Mouse (Mus musculus) C2C12 (cell line): Measurements from ENCODE around the gene Tesk1. TPM values are rescaled to one million over a fixed set of nuclear protein-coding genes. Genes with fewer than 3 reads are reported as not detected.

Experiments used
- H3K27me3 ChIP-seq: one replicate; pipeline ENCODE4 v1.6.1; 2011; ENCODE audit not compliant: control insufficient read depth, insufficient read depth, insufficient read length
- H3K36me3 ChIP-seq: one replicate; pipeline ENCODE4 v1.6.1; 2011; ENCODE audit not compliant: control insufficient read depth, insufficient read depth
- H3K4me3 ChIP-seq: one replicate; pipeline ENCODE4 v1.5.1; 2011; ENCODE audit warnings: mild to moderate bottlenecking, control low read depth; ENCODE audit not compliant: poor library complexity, insufficient read depth, severe bottlenecking
- H3K79me2 ChIP-seq: one replicate; pipeline ENCODE4 v1.6.1; 2011; ENCODE audit not compliant: control insufficient read depth, insufficient read depth
- H3K79me3 ChIP-seq: one replicate; pipeline ENCODE4 v1.6.1; 2011; ENCODE audit warnings: low read depth, control low read depth
- H3ac ChIP-seq: one replicate; pipeline ENCODE3; 2011; ENCODE audit warnings: low read depth; ENCODE audit not compliant: control insufficient read depth, insufficient read length
- CEBPB ChIP-seq: IDR thresholded peaks from one replicate; pipeline ENCODE4 v1.6.1; 2011; ENCODE audit warnings: low read depth, mild to moderate bottlenecking, control low read depth, moderate library complexity
- CTCF ChIP-seq: IDR thresholded peaks from one replicate; pipeline ENCODE4 v1.5.1; 2011; ENCODE audit not compliant: control insufficient read depth, insufficient read depth, insufficient read length
- FOSL1 ChIP-seq: IDR thresholded peaks from one replicate; pipeline ENCODE4 v1.8.0; 2011; ENCODE audit warnings: mild to moderate bottlenecking, low read length; ENCODE audit not compliant: poor library complexity, insufficient read depth, severe bottlenecking
- MAX ChIP-seq: IDR thresholded peaks from one replicate; pipeline ENCODE4 v1.6.1; 2011; ENCODE audit warnings: mild to moderate bottlenecking, control low read depth
- MYOD1 ChIP-seq: IDR thresholded peaks from one replicate; pipeline ENCODE4 v1.6.1; 2011; ENCODE audit warnings: low read depth; ENCODE audit not compliant: control insufficient read depth, insufficient read length
- MYOG ChIP-seq: IDR thresholded peaks from one replicate; pipeline ENCODE4 v1.6.1; 2011; ENCODE audit not compliant: control insufficient read depth, insufficient read length; ENCODE audit errors: extremely low read depth
- USF1 ChIP-seq: IDR thresholded peaks from one replicate; pipeline ENCODE4 v1.6.1; 2011; ENCODE audit warnings: low read depth, mild to moderate bottlenecking, control low read depth, moderate library complexity
- polyA plus RNA-seq: library from polyadenylated mRNA; unstranded; fragments of >200 nt; fragmentation: generic; extraction: Trizol; gene quantifications from one replicate; pipeline ENCODE4 v1.2.1, GENCODE M21; 2012; ENCODE audit warnings: missing spikeins

Tesk1 gene
- polyA plus RNA-seq, 1 experiment, result 28.9 TPM

DNA sequence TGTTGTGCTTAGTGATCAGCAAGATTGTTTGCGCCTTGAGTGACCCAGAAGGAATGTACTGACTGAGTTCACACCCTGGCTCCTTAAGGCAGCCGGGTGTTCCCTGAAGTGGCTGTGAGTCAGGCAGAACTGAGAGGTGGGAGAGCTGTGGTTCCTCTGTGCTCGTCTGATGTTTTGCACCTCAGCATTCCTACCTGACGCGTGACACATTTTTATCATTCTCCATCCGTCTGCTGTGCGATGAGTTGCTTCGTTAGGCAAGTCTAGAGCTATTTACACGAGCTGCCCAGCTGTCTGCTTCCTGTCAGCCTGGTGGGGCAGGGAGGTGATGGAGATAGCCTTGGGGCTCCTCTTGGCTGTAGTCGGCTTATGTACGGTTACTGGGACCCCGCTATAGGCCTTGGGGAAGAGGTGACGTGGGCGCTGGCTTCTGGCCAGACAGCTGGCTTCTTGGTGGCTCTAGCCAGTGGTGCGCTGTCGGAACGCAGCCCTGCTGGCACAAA is 42.9 kb upstream of the Tesk1 start:
- Histone ChIP-seq H3K36me3 (no peaks in the 10 kb centered on the region), H3ac (no peak overlapping the region), H3K27me3 (no peaks in the 10 kb centered on the region), H3K79me2 (peaks cover 37% of the 10 kb centered on the region), H3K79me3 (peaks cover 12% of the 10 kb centered on the region), H3K4me3 (no peak overlapping the region)
- TF ChIP-seq MAX (no peak), FOSL1 (no peak), USF1 (no peak), MYOD1 (peak; percentile 65), CTCF (no peak), CEBPB (peak; percentile 72), MYOG (no peak)

DNA sequence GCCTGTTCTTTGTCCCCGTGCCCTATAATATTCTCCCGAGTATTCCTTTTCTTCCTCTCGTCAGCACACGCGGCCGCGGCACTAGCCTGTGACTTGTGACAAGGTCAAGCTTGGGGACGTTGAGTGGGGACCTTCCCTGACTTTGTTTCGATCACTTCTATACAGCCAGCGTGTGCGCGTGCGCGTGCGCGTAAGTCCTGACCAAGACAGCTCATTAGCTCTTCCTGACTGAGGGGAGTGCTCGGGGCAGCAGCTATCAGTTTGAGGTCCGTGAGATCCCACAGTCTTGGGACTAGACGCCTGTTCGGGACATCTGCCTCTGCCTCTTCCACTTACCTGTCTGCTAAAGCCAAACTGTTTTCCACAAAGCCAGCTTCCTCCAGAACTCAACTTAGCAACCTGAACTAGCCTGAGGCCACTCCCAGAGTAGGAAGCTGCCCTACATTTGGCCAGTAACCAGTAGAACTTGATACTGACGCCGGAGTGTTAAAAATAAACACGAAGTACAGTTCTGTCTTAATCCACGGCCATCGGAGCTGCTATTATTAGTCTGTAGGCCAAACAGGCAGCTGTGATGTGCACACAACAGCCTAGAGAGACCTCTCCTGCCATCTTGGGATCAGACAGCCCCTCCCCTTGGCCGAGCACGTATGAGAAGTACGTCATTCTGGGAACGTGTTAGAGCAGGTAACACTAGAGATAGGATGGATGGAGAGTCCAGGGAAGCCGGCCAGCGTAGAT is 42.2 kb upstream of the Tesk1 start:
- H3K4me3 ChIP-seq, result no peak overlapping the region
- H3K36me3 ChIP-seq, result no peaks in the 10 kb centered on the region

DNA sequence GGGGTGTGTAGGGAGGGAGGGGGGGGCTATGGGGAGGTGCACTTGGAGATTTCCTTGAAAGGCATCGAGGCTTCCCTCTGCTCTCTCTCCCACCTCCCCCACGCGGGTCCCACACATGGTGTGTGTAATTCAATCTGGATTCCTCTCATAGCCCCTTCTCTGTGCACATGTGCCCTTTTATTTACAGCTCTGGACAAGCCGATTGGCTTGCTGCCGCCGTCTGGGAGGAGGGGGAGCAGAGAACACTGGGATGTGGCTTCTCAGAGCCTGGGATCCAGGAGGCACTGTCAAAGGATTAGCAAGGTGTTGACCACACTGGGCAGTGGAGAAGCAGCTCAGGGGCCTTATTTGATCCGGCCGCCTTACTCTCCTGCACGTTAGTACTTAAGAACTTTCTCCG is 40.8 kb upstream of the Tesk1 start:
- TF ChIP-seq CTCF (no peak), CEBPB (no peak), FOSL1 (no peak), MAX (no peak), USF1 (no peak), MYOG (no peak), MYOD1 (no peak)
- H3ac ChIP-seq, result no peak overlapping the region
- peaks cover 37% of the 10 kb centered on the region for H3K79me2 ChIP-seq
- H3K79me3 ChIP-seq, result peaks cover 12% of the 10 kb centered on the region
- H3K36me3 ChIP-seq, result peaks cover 7% of the 10 kb centered on the region
- no peak overlapping the region for H3K4me3 ChIP-seq
- H3K27me3 ChIP-seq, result no peaks in the 10 kb centered on the region

More for the DNA sequence above, 42.2 kb upstream of the Tesk1 start:
- TF ChIP-seq CEBPB, result no peak
- TF ChIP-seq FOSL1, result no peak
- no peak for TF ChIP-seq MAX
- no peak for TF ChIP-seq USF1
- no peak for TF ChIP-seq MYOG
- TF ChIP-seq CTCF, result no peak
- no peak for TF ChIP-seq MYOD1
- Histone ChIP-seq H3K27me3 (no peaks in the 10 kb centered on the region), H3ac (peak overlapping the region; percentile 40), H3K79me3 (peaks cover 12% of the 10 kb centered on the region), H3K79me2 (peaks cover 37% of the 10 kb centered on the region)

DNA sequence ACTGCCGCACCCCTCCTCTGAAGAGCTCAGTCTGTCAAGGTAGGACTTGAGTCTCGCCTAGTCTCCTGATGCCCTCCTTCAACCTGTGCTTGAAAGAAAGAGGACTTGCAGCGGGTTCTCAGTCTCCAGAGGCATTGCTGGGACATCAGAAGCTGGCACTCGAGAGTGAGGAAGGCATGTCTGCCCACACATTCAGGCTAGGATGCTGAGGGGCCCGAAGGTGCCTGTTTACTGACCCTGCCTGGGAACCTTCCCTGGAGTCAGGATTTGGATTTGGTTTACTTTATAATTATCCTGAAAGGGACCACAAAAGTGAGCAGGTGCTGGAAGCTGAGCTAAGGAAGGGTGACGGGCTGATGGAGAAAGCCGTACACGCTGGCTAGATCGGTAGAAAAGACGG is 40.3 kb upstream of the Tesk1 start:
- H3K4me3 ChIP-seq, result no peak overlapping the region
- peaks cover 12% of the 10 kb centered on the region for H3K79me3 ChIP-seq
- H3K27me3 ChIP-seq, result no peaks in the 10 kb centered on the region

DNA sequence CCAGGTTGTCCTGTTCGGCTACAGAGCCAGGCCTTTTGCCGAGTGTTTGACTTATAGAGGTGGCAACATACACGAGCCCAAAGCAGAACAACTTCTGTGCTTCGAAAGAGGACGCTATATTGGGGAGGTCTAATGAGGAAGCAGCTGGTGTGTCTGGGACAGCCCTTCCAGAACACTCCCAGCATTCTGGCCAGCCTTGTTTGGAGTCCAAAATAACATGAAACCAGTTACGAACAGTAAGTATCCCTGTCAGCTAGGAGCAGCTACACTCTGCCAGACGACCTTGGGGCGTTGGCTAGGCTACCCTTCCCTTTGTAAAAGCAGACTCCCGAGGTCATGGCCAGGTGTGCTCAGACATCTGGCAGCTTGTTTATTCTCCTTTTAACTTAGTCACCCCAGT is 39.5 kb upstream of the Tesk1 start:
- TF ChIP-seq FOSL1, result no peak
- no peak for TF ChIP-seq CEBPB
- TF ChIP-seq MAX, result no peak
- no peak for TF ChIP-seq CTCF
- no peak for TF ChIP-seq MYOG
- no peak for TF ChIP-seq USF1
- TF ChIP-seq MYOD1, result no peak
- H3K4me3 ChIP-seq, result no peak overlapping the region
- peaks cover 7% of the 10 kb centered on the region for H3K36me3 ChIP-seq
- no peaks in the 10 kb centered on the region for H3K27me3 ChIP-seq
- peaks cover 35% of the 10 kb centered on the region for H3K79me2 ChIP-seq
- peaks cover 12% of the 10 kb centered on the region for H3K79me3 ChIP-seq
- no peak overlapping the region for H3ac ChIP-seq

More for the DNA sequence above, 40.3 kb upstream of the Tesk1 start:
- H3ac ChIP-seq, result no peak overlapping the region
- no peak for TF ChIP-seq USF1
- peaks cover 37% of the 10 kb centered on the region for H3K79me2 ChIP-seq
- H3K36me3 ChIP-seq, result peaks cover 7% of the 10 kb centered on the region

DNA sequence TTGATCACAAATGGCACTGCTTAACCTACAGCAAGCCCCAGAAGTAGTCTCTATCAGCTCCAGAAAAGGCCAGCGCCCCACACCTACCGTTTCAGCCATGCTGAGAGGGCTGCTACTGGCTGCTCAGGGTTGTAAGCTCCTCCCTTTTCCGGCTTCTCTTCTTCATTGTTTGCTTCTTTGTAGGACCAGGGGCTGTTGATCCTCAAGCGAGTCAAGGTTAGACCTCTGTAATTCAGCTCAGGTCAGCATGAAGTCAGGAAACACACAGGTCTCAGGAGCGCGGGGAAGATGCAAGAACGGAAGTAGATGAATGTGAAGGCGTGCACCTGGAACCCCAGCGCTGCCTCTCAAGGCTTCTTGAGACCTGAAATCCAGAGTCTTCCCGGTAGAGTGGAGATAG is 37.0 kb upstream of the Tesk1 start:
- no peak overlapping the region for H3K4me3 ChIP-seq
- TF ChIP-seq MAX, result no peak
- H3K79me3 ChIP-seq, result peaks cover 6% of the 10 kb centered on the region

More for the DNA sequence above, 37.0 kb upstream of the Tesk1 start:
- peaks cover 20% of the 10 kb centered on the region for H3K79me2 ChIP-seq
- H3K36me3 ChIP-seq, result peaks cover 14% of the 10 kb centered on the region
- H3K27me3 ChIP-seq, result no peaks in the 10 kb centered on the region
- H3ac ChIP-seq, result no peak overlapping the region
